Mouse (Mus musculus) forebrain, embryonic 13.5 days (tissue): ENCODE measurements around the gene Wdr6. TPM values are rescaled to one million over a fixed set of nuclear protein-coding genes. Genes with fewer than 3 reads are reported as not detected.
"Not testable (repeated sequence)": the region's sequence is repeated elsewhere in the genome, so short reads cannot be mapped to it uniquely, and the experiment has no call there.

ENCODE experiments used
- ATAC-seq: fragments of 200-750 bp; cut with Nextera tagmentation; 2 replicates; pipeline ENCODE4 v1.8.0; 2017
- H3K27ac ChIP-seq: fragments of 300-500 bp; sonication (generic); 2 replicates; pipeline ENCODE4 v1.5.1; 2015; ENCODE audit warnings: inconsistent platforms, mild to moderate bottlenecking, moderate library complexity
- H3K27me3 ChIP-seq: fragments of 300-500 bp; sonication (generic); 2 replicates; pipeline ENCODE4 v1.6.1; 2015; ENCODE audit warnings: mild to moderate bottlenecking, inconsistent platforms
- H3K36me3 ChIP-seq: fragments of 300-500 bp; sonication (generic); 2 replicates; pipeline ENCODE4 v1.6.1; 2015; ENCODE audit warnings: mild to moderate bottlenecking, inconsistent platforms; ENCODE audit not compliant: poor library complexity, severe bottlenecking
- H3K4me1 ChIP-seq: fragments of 300-500 bp; sonication (generic); 2 replicates; pipeline ENCODE4 v1.6.1; 2015; ENCODE audit warnings: inconsistent platforms
- H3K4me2 ChIP-seq: fragments of 300-500 bp; sonication (generic); 2 replicates; pipeline ENCODE4 v1.6.1; 2015; ENCODE audit warnings: inconsistent platforms, mild to moderate bottlenecking, moderate library complexity
- H3K4me3 ChIP-seq: fragments of 300-500 bp; sonication (generic); 2 replicates; pipeline ENCODE4 v1.5.1; 2015; ENCODE audit warnings: mild to moderate bottlenecking, inconsistent platforms
- H3K9ac ChIP-seq: fragments of 300-500 bp; sonication (generic); 2 replicates; pipeline ENCODE4 v1.6.1; 2015; ENCODE audit warnings: mild to moderate bottlenecking, inconsistent platforms
- H3K9me3 ChIP-seq: fragments of 300-500 bp; sonication (generic); replicated peaks from 2 replicates; pipeline ENCODE4 v1.6.1; 2016; ENCODE audit warnings: inconsistent platforms
- WGBS: fragments of 180-500 bp; shearing (Covaris S2); methylation state at CpG from one replicate; pipeline ENCODE4 v1.1.7; 2015; 5-methylcytosine and 5-hydroxymethylcytosine counted together
- polyA plus RNA-seq: library from polyadenylated mRNA; unstranded; fragments of >200 nt; fragmentation: Nextera tagmentation; extraction: Ambion mirVana; gene quantifications from 2 replicates; pipeline ENCODE4 v1.2.1, GENCODE M21; 2015

The Wdr6 gene
- polyA plus RNA-seq = 203 and 256 TPM in 2 replicates

- no peaks in the 10 kb centered on the region for H3K9me3 ChIP-seq
- WGBS = 3% methylated on average over 51 of the region's 51 CpGs
- ATAC-seq = peak; percentile 97
- H3K27ac ChIP-seq = peak within 1 kb of the TSS; percentile 95
- peak within 1 kb of the TSS; percentile 88 for H3K4me2 ChIP-seq
- peaks cover 51% of the 10 kb centered on the region for H3K4me1 ChIP-seq
- H3K9ac ChIP-seq = peak within 1 kb of the TSS; percentile 72
- no peaks in the 10 kb centered on the region for H3K27me3 ChIP-seq
- peaks cover 44% of the 10 kb centered on the region for H3K36me3 ChIP-seq
- H3K4me3 ChIP-seq = peak within 1 kb of the TSS; percentile 76
These were observed at the start of gene Wdr6 for GRCm38 (mm10) chr9:108578545-108579343. Gene Wdr6, minus strand, starts transcription at chr9:108578739.

- no peaks in the 10 kb centered on the region for H3K27me3 ChIP-seq
- H3K4me1 ChIP-seq = no peaks in the 10 kb centered on the region
- peaks cover 24% of the 10 kb centered on the region for H3K36me3 ChIP-seq
- no peak for ATAC-seq
- H3K9me3 ChIP-seq = no peaks in the 10 kb centered on the region
- H3K9ac ChIP-seq = no peak overlapping the region
- H3K4me2 ChIP-seq = no peak overlapping the region
- no peak overlapping the region for H3K4me3 ChIP-seq
- WGBS = 82% methylated on average over 4 of the region's 4 CpGs
- no peak overlapping the region for H3K27ac ChIP-seq
These were observed 49.6 kb upstream of the Wdr6 start for GRCm38 (mm10) chr9:108628141-108628540.

- H3K27ac ChIP-seq = no peak overlapping the region
- no peak for ATAC-seq
- no peak overlapping the region for H3K4me3 ChIP-seq
- WGBS = 85% methylated on average over 2 of the region's 2 CpGs
- no peaks in the 10 kb centered on the region for H3K9me3 ChIP-seq
- H3K9ac ChIP-seq = no peak overlapping the region
- H3K27me3 ChIP-seq = no peaks in the 10 kb centered on the region
- no peaks in the 10 kb centered on the region for H3K4me1 ChIP-seq
- peaks cover 24% of the 10 kb centered on the region for H3K36me3 ChIP-seq
- no peak overlapping the region for H3K4me2 ChIP-seq
These were observed 48.0 kb upstream of the Wdr6 start for GRCm38 (mm10) chr9:108626498-108626897.

- Histone ChIP-seq H3K4me1 (no peaks in the 10 kb centered on the region), H3K27me3 (no peaks in the 10 kb centered on the region), H3K4me3 (no peak overlapping the region), H3K9ac (no peak overlapping the region), H3K9me3 (no peaks in the 10 kb centered on the region), H3K27ac (no peak overlapping the region), H3K36me3 (peaks cover 53% of the 10 kb centered on the region), H3K4me2 (no peak overlapping the region)
- whole genome bisulfite sequencing = 85% methylated on average over 1 of the region's 1 CpGs
- no peak for ATAC-seq
These were observed 38.8 kb upstream of the Wdr6 start for GRCm38 (mm10) chr9:108617301-108617700.

GRCm38 (mm10) chr9:108611488-108611887 lies 32.9 kb upstream of the Wdr6 start:
- WGBS = 95% methylated on average over 10 of the region's 10 CpGs
- ATAC-seq = no peak
- H3K4me3 ChIP-seq = no peak overlapping the region

GRCm38 (mm10) chr9:108608889-108609288 lies 30.4 kb upstream of the Wdr6 start:
- no peak overlapping the region for H3K27ac ChIP-seq
- 93% methylated on average over 4 of the region's 4 CpGs for WGBS
- no peak overlapping the region for H3K4me3 ChIP-seq

More at GRCm38 (mm10) chr9:108611488-108611887, 32.9 kb upstream of the Wdr6 start:
- Histone ChIP-seq H3K4me1 (no peaks in the 10 kb centered on the region), H3K9me3 (no peaks in the 10 kb centered on the region), H3K4me2 (no peak overlapping the region), H3K27ac (no peak overlapping the region), H3K9ac (no peak overlapping the region), H3K36me3 (peaks cover 97% of the 10 kb centered on the region), H3K27me3 (no peaks in the 10 kb centered on the region)

GRCm38 (mm10) chr9:108607929-108608328 lies 29.4 kb upstream of the Wdr6 start:
- H3K27ac ChIP-seq, H3K4me3 ChIP-seq, H3K27me3 ChIP-seq, H3K9me3 ChIP-seq, H3K4me2 ChIP-seq, ATAC-seq, H3K4me1 ChIP-seq, H3K9ac ChIP-seq: not testable (repeated sequence)
- 92% methylated on average over 5 of the region's 5 CpGs for WGBS
- H3K36me3 ChIP-seq = peaks cover 98% of the 10 kb centered on the region

More at GRCm38 (mm10) chr9:108608889-108609288, 30.4 kb upstream of the Wdr6 start:
- H3K9ac ChIP-seq = no peak overlapping the region
- H3K27me3 ChIP-seq = no peaks in the 10 kb centered on the region
- ATAC-seq = no peak
- H3K9me3 ChIP-seq = no peaks in the 10 kb centered on the region
- H3K4me1 ChIP-seq = no peaks in the 10 kb centered on the region
- no peak overlapping the region for H3K4me2 ChIP-seq
- H3K36me3 ChIP-seq = peaks cover 98% of the 10 kb centered on the region

GRCm38 (mm10) chr9:108601986-108602385 lies 23.4 kb upstream of the Wdr6 start:
- H3K36me3 ChIP-seq = peaks cover 46% of the 10 kb centered on the region
- no peak overlapping the region for H3K9ac ChIP-seq
- H3K4me1 ChIP-seq = peaks cover 3% of the 10 kb centered on the region; the same call in 1 of the 2 replicates
- no peak overlapping the region for H3K4me2 ChIP-seq
- WGBS = 80% methylated on average over 4 of the region's 4 CpGs
- H3K27ac ChIP-seq = no peak overlapping the region
- ATAC-seq = no peak
- H3K27me3 ChIP-seq = no peaks in the 10 kb centered on the region
- no peak overlapping the region for H3K4me3 ChIP-seq
- no peaks in the 10 kb centered on the region for H3K9me3 ChIP-seq

GRCm38 (mm10) chr9:108600011-108600410 lies 21.5 kb upstream of the Wdr6 start:
- no peak for ATAC-seq
- Histone ChIP-seq H3K4me3 (no peak overlapping the region), H3K27me3 (no peaks in the 10 kb centered on the region), H3K9me3 (no peaks in the 10 kb centered on the region), H3K9ac (no peak overlapping the region), H3K4me2 (no peak overlapping the region), H3K4me1 (peaks cover 13% of the 10 kb centered on the region), H3K27ac (no peak overlapping the region), H3K36me3 (peaks cover 28% of the 10 kb centered on the region)
- WGBS = 69% methylated on average over 2 of the region's 2 CpGs

GRCm38 (mm10) chr9:108599021-108599566 lies 20.6 kb upstream of the Wdr6 start:
- no peak overlapping the region for H3K27ac ChIP-seq
- WGBS = 79% methylated on average over 4 of the region's 4 CpGs
- H3K36me3 ChIP-seq = peaks cover 19% of the 10 kb centered on the region
- no peak overlapping the region for H3K9ac ChIP-seq
- no peak overlapping the region for H3K4me3 ChIP-seq
- H3K4me2 ChIP-seq = no peak overlapping the region
- H3K9me3 ChIP-seq = no peaks in the 10 kb centered on the region
- H3K27me3 ChIP-seq = no peaks in the 10 kb centered on the region
- no peak for ATAC-seq
- peaks cover 13% of the 10 kb centered on the region for H3K4me1 ChIP-seq

GRCm38 (mm10) chr9:108596998-108597764 lies 18.6 kb upstream of the Wdr6 start, which contains the start of gene P4htm:
Gene P4htm, minus strand, starts transcription at chr9:108597667.
- peak within 1 kb of the TSS; percentile 89 for H3K4me2 ChIP-seq
- H3K27ac ChIP-seq = peak within 1 kb of the TSS; percentile 70
- H3K9me3 ChIP-seq = no peaks in the 10 kb centered on the region
- H3K9ac ChIP-seq = peak within 1 kb of the TSS; percentile 91
- peak within 1 kb of the TSS; percentile 83 for H3K4me3 ChIP-seq
- no peaks in the 10 kb centered on the region for H3K27me3 ChIP-seq
- ATAC-seq = peak; percentile 88
- H3K36me3 ChIP-seq = peaks cover 10% of the 10 kb centered on the region; the same call in 1 of the 2 replicates
- 2% methylated on average over 69 of the region's 69 CpGs for WGBS
- peaks cover 13% of the 10 kb centered on the region for H3K4me1 ChIP-seq

GRCm38 (mm10) chr9:108594354-108594753 lies 15.8 kb upstream of the Wdr6 start:
- peaks cover 18% of the 10 kb centered on the region for H3K4me1 ChIP-seq
- H3K9ac ChIP-seq = no peak overlapping the region
- H3K36me3 ChIP-seq = peaks cover 9% of the 10 kb centered on the region; the same call in 1 of the 2 replicates
- no peaks in the 10 kb centered on the region for H3K27me3 ChIP-seq
- 88% methylated on average over 3 of the region's 3 CpGs for WGBS
- H3K27ac ChIP-seq = no peak overlapping the region
- H3K4me3 ChIP-seq = no peak overlapping the region
- H3K9me3 ChIP-seq = no peaks in the 10 kb centered on the region
- ATAC-seq = no peak
- no peak overlapping the region for H3K4me2 ChIP-seq
